15 mouse cellular contexts compared by ENCODE assay signal in the genomic region with DNA sequence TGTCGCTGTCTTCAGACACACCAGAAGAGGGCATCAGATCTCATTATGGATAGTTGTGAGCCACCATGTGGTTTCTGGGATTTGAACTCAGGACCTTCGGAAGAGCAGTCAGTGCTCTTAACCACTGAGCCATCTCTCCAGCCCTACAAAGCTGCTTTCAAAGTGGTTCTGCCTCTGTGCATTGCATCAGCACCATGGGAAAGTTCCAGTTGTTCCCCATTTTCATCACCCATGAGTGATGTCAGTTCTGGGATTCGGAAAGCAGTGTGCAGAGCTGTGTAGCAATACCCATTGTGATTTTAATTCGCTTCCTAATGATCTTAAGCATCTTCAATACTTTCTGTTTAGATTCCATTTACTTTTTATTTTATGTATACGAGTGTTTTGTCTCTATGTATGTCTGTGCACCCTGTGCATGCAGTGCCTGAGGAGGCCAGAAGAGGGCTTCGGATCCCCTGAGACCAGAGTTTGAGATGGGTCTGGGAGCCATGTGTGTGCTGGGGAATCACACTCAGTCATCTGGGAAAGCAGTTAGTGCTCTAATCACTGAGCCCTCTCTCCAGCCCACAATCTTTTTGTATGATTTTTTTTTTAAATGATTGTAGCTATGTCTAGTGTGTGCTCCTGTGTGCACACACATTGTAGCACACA. TPM values are rescaled to one million over a fixed set of nuclear protein-coding genes. Genes with fewer than 3 reads are reported as not detected.
DNase-seq lines count a peak whose midpoint lies in the region; ATAC-seq and TF ChIP-seq lines count a peak whose summit lies in the region.
"Had no signal": no experiment of that assay in that cellular context is flagged by ENCODE, and none has a peak within 500 bp of the region (broad histone marks: within the 10 kb centered on the region; RNA-seq: fewer than 3 reads in every experiment).

No protein-coding gene starts in this region.

- 0 out of 2 replicates have a peak, but pooled peaks cover 7% of the 10 kb centered on the region for H3K4me1 ChIP-seq in heart, postnatal 0 days (ENCODE audit: control insufficient read depth, insufficient read depth)
- H3K4me1 ChIP-seq: liver, embryonic 15.5 days had no signal

- TF ChIP-seq EP300 in heart, postnatal 0 days (IDR thresholded peaks at IDR 0.05; ENCODE audit: low read depth), result no peak

- no peaks in the 10 kb centered on the region for H3K36me3 ChIP-seq in heart, postnatal 0 days (replicated peaks; ENCODE audit: control insufficient read depth, insufficient read depth, low read length)
- H3K36me3 ChIP-seq: liver, embryonic 15.5 days; neural tube, embryonic 13.5 days had no signal

- TF ChIP-seq CTCF in heart, postnatal 0 days (IDR thresholded peaks at IDR 0.05; ENCODE audit: low read depth), result peak; percentile 12; the same call in 1 of the 2 replicates

- H3K9ac ChIP-seq in heart, postnatal 0 days (replicated peaks; ENCODE audit: low read depth, low read length), result no peak overlapping the region
- H3K9ac ChIP-seq: liver, embryonic 15.5 days; neural tube, embryonic 13.5 days had no signal

- no peak for DNase-seq in heart, postnatal 0 days (ENCODE audit: low spot score)
- no peak for DNase-seq in heart, postnatal 36 days
- DNase-seq in lung, postnatal 36 days, result peak; percentile 42
- no peak for DNase-seq in lung, postnatal 10 days
- peak; percentile 53 for DNase-seq in NIH3T3 (ENCODE audit: low read depth)
- DNase-seq in urinary bladder, postnatal 4 days (ENCODE audit: low spot score in 2 of 2), result no peak
- DNase-seq in cerebellum, postnatal 4 days (ENCODE audit: low spot score in 2 of 2), result no peak
- DNase-seq: adrenal gland, postnatal 14 days; cerebellum, postnatal 14 days; layer of hippocampus, adult 9-11 months; right cerebral cortex, postnatal 4 days; thymus, adult 2 months had no signal

- no peak overlapping the region for H3K4me3 ChIP-seq in heart, postnatal 0 days (ENCODE audit: low read depth, low read length)
- H3K4me3 ChIP-seq: liver, embryonic 15.5 days; neural tube, embryonic 13.5 days had no signal

- ATAC-seq in heart, postnatal 0 days (ENCODE audit: insufficient read depth, low read depth), result no peak
- peak; percentile 74 for ATAC-seq in megakaryocyte progenitor cell, adult 5-6 weeks (replicated peaks; ENCODE audit: poor library complexity)

- H3K9me3 ChIP-seq in heart, postnatal 0 days (replicated peaks; ENCODE audit: control insufficient read depth, low read length), result no peaks in the 10 kb centered on the region
- H3K9me3 ChIP-seq: neural tube, embryonic 13.5 days had no signal

- intact Hi-C loops in heart, postnatal 36 days (cut with DNase I), result no loop called here

- H3K4me2 ChIP-seq in heart, postnatal 0 days (ENCODE audit: low read depth, low read length), result no peak overlapping the region
- H3K4me2 ChIP-seq: liver, embryonic 15.5 days; neural tube, embryonic 13.5 days had no signal

- no peaks in the 10 kb centered on the region for H3K27me3 ChIP-seq in heart, postnatal 0 days (ENCODE audit: control insufficient read depth, insufficient read depth, low read length)
- H3K27me3 ChIP-seq: liver, embryonic 15.5 days; neural tube, embryonic 13.5 days had no signal

- no peak overlapping the region for H3K27ac ChIP-seq in heart, postnatal 0 days (ENCODE audit: low read depth)
- H3K27ac ChIP-seq: liver, embryonic 15.5 days; neural tube, embryonic 13.5 days had no signal

- 93% methylated on average over 6 of the region's 6 CpGs for WGBS in heart, postnatal 0 days

RNA-seq across cellular contexts. Expression of a gene that starts 6.6 kb away (rescaled TPM):
- total RNA-seq in heart, postnatal 0 days (2014; rRNA removed; ENCODE audit: low replicate concordance), result 9.5 and 9.7 TPM in 2 replicates
- 1.8 and 3.5 TPM in 2 replicates for polyA plus RNA-seq in heart, postnatal 0 days (2015; fragmentation: Nextera tagmentation; extraction: Ambion mirVana)
- total RNA-seq in heart, postnatal 36 days (2021), result 10 to 100 TPM; 15.7 to 15.8 TPM
- 14.1 and 18.1 TPM in 2 replicates for total RNA-seq in megakaryocyte progenitor cell, adult 5-6 weeks (2015)
- 8.4 and 8.5 TPM in 2 replicates for total RNA-seq in megakaryocyte progenitor cell, adult 5-6 weeks (2017)

Comparison
In these comparisons a context has a peak if more than half of its experiments do, and no peak if none do; other contexts are left out.
1. DNase-seq: peak in lung, postnatal 36 days (single experiment) and NIH3T3 (single experiment); none in heart, postnatal 0 days (single experiment), heart, postnatal 36 days (0 of 2), lung, postnatal 10 days (single experiment), urinary bladder, postnatal 4 days (0 of 2) and cerebellum, postnatal 4 days (0 of 2).